Mouse (Mus musculus): ENCODE data around the gene Alpk1.

- TF ChIP-seq CTCF (IDR thresholded peaks at IDR 0.05; ENCODE audit: borderline replicate concordance, insufficient read depth, low read depth, low read length) (no peak), POLR2A (IDR thresholded peaks at IDR 0.05; ENCODE audit: borderline replicate concordance, insufficient read depth, low read length) (no peak)
These were observed 63.6 kb downstream of the Alpk1 start for GRCm38 (mm10) chr3:127716759-127717158.
